Mouse (Mus musculus) limb, embryonic 14.5 days (tissue): ENCODE measurements around the gene Eef2k. TPM values are rescaled to one million over a fixed set of nuclear protein-coding genes. Genes with fewer than 3 reads are reported as not detected.

Experiments
- ATAC-seq: fragments of 200-750 bp; cut with Nextera tagmentation; 2 replicates; pipeline ENCODE4 v1.8.0; 2017; ENCODE audit warnings: low read depth, moderate number of reproducible peaks, moderate TSS enrichment; ENCODE audit not compliant: low FRiP score
- DNase-seq: peaks from one replicate; pipeline ENCODE4 v3.0.0-alpha.2; 2015; ENCODE audit warnings: low spot score
- H3K27ac ChIP-seq: fragments of 300-500 bp; sonication (generic); replicated peaks from 2 replicates; pipeline ENCODE4 v1.5.1; 2014; ENCODE audit warnings: low read depth, mild to moderate bottlenecking, low read length, moderate library complexity, mixed read lengths
- H3K27me3 ChIP-seq: fragments of 300-500 bp; sonication (generic); 2 replicates; pipeline ENCODE4 v1.6.1; 2014; ENCODE audit warnings: low read length, mixed read lengths; ENCODE audit not compliant: control insufficient read depth, insufficient read depth
- H3K36me3 ChIP-seq: fragments of 300-500 bp; sonication (generic); 2 replicates; pipeline ENCODE4 v1.6.1; 2014; ENCODE audit warnings: mild to moderate bottlenecking, low read length, moderate library complexity, mixed read lengths; ENCODE audit not compliant: control insufficient read depth, insufficient read depth
- H3K4me1 ChIP-seq: fragments of 300-500 bp; sonication (generic); 2 replicates; pipeline ENCODE4 v1.6.1; 2014; ENCODE audit warnings: antibody characterized with exemption, low read length, mixed read lengths; ENCODE audit not compliant: control insufficient read depth, insufficient read depth
- H3K4me2 ChIP-seq: fragments of 300-500 bp; sonication (generic); replicated peaks from 2 replicates; pipeline ENCODE4 v1.6.1; 2014; ENCODE audit warnings: low read depth, mild to moderate bottlenecking, low read length, moderate library complexity; ENCODE audit not compliant: severe bottlenecking
- H3K4me3 ChIP-seq: fragments of 300-500 bp; sonication (generic); replicated peaks from 2 replicates; pipeline ENCODE4 v1.5.1; 2014; ENCODE audit warnings: low read length
- H3K9ac ChIP-seq: fragments of 300-500 bp; sonication (generic); 2 replicates; pipeline ENCODE4 v1.6.1; 2014; ENCODE audit warnings: mild to moderate bottlenecking, low read depth, low read length, moderate library complexity; ENCODE audit not compliant: severe bottlenecking
- H3K9me3 ChIP-seq: fragments of 300-500 bp; sonication (generic); 2 replicates; pipeline ENCODE4 v1.6.1; 2016; ENCODE audit warnings: low read length; ENCODE audit not compliant: control insufficient read depth
- POLR2A ChIP-seq: fragments of 200-500 bp; IDR thresholded peaks from 2 replicates; pipeline ENCODE4 v1.8.0; 2012; ENCODE audit warnings: inconsistent platforms, mild to moderate bottlenecking, moderate library complexity, borderline replicate concordance; ENCODE audit not compliant: insufficient read depth, insufficient read length; ENCODE audit errors: extremely low read depth
- whole genome bisulfite sequencing: fragments of 180-500 bp; shearing (Covaris S2); extraction: QIAGEN DNeasy Blood & Tissue Kit; methylation state at CpG from one replicate; pipeline ENCODE4 v1.1.7; 2014; 5-methylcytosine and 5-hydroxymethylcytosine counted together
- polyA plus RNA-seq, 2 experiments: library from polyadenylated mRNA; depleted of rRNA in 1 of 2; stranded (reverse) in 1 of 2; unstranded in 1 of 2; fragments of >200 nt; fragmentation: Nextera tagmentation in 1 of 2; extraction: Ambion mirVana in 1 of 2; gene quantifications; 2 replicates each; pipeline versions ENCODE4 v1.2.1 to v1.2.3; 2012 to 2014

Gene Eef2k
- polyA plus RNA-seq, 2 experiments = 23.9 to 39.9 TPM

GRCm38 (mm10) chr7:120835449-120836359 is 6.9 kb upstream of the Eef2k start:
- Histone ChIP-seq H3K27ac (0 out of 2 replicates have a peak overlapping the region, but pooled peaks have one; percentile 39), H3K9ac (peak overlapping the region; percentile 56), H3K9me3 (no peaks in the 10 kb centered on the region), H3K4me3 (peak overlapping the region; percentile 63), H3K27me3 (no peaks in the 10 kb centered on the region), H3K4me2 (peak overlapping the region; percentile 51), H3K36me3 (no peaks in the 10 kb centered on the region), H3K4me1 (no peaks in the 10 kb centered on the region)
- DNase-seq (peak; percentile 93), ATAC-seq (peak; percentile 92)
- WGBS = 1% methylated on average over 41 of the region's 41 CpGs
- peak; percentile 85; the same call in 1 of the 2 replicates for TF ChIP-seq POLR2A

GRCm38 (mm10) chr7:120836361-120836760 is 6.3 kb upstream of the Eef2k start:
- Histone ChIP-seq H3K4me2 (peak overlapping the region; percentile 51), H3K4me3 (peak overlapping the region; percentile 63), H3K9ac (peak overlapping the region; percentile 56; the same call in 1 of the 2 replicates), H3K27ac (no peak overlapping the region), H3K9me3 (no peaks in the 10 kb centered on the region), H3K27me3 (no peaks in the 10 kb centered on the region), H3K4me1 (no peaks in the 10 kb centered on the region), H3K36me3 (no peaks in the 10 kb centered on the region)
- peak; percentile 43 for DNase-seq
- WGBS = 8% methylated on average over 12 of the region's 12 CpGs
- no peak for TF ChIP-seq POLR2A
- no peak for ATAC-seq

- ATAC-seq (no peak), DNase-seq (no peak)
- H3K36me3 ChIP-seq = no peaks in the 10 kb centered on the region
- WGBS = 52% methylated on average over 5 of the region's 5 CpGs
- no peaks in the 10 kb centered on the region for H3K9me3 ChIP-seq
- H3K4me2 ChIP-seq = no peak overlapping the region
- no peak overlapping the region for H3K4me3 ChIP-seq
- TF ChIP-seq POLR2A = no peak
- no peak overlapping the region for H3K9ac ChIP-seq
- H3K27me3 ChIP-seq = no peaks in the 10 kb centered on the region
- no peak overlapping the region for H3K27ac ChIP-seq
- peaks cover under 1% of the 10 kb centered on the region; the same call in 1 of the 2 replicates for H3K4me1 ChIP-seq
These were observed 4.0 kb upstream of the Eef2k start for GRCm38 (mm10) chr7:120838436-120839160.

- no peaks in the 10 kb centered on the region for H3K36me3 ChIP-seq
- H3K4me2 ChIP-seq = no peak overlapping the region
- WGBS = 70% methylated on average over 2 of the region's 2 CpGs
- no peaks in the 10 kb centered on the region for H3K9me3 ChIP-seq
- TF ChIP-seq POLR2A = no peak
- no peak for ATAC-seq
- no peak overlapping the region for H3K9ac ChIP-seq
- DNase-seq = no peak
- H3K27ac ChIP-seq = no peak overlapping the region
- no peak overlapping the region for H3K4me3 ChIP-seq
- H3K4me1 ChIP-seq = peaks cover 12% of the 10 kb centered on the region
- H3K27me3 ChIP-seq = no peaks in the 10 kb centered on the region
These were observed 2.8 kb upstream of the Eef2k start for GRCm38 (mm10) chr7:120839786-120840185.

GRCm38 (mm10) chr7:120843037-120843621 is 498 bp downstream of the Eef2k start:
- Histone ChIP-seq H3K4me1 (peaks cover 16% of the 10 kb centered on the region), H3K9me3 (no peaks in the 10 kb centered on the region), H3K4me3 (peak overlapping the region; percentile 63), H3K27ac (peak overlapping the region; percentile 94), H3K36me3 (peaks cover 14% of the 10 kb centered on the region), H3K4me2 (peak overlapping the region; percentile 77), H3K9ac (peak overlapping the region; percentile 80), H3K27me3 (no peaks in the 10 kb centered on the region)
- DNase-seq (peak; percentile 79), ATAC-seq (peak; percentile 55)
- TF ChIP-seq POLR2A = no peak; the same call in 1 of the 2 replicates
- WGBS = under 1% methylated on average over 40 of the region's 40 CpGs
